Mouse (Mus musculus) adrenal gland, adult 18-20 months (tissue): ENCODE measurements around the gene Uba2. TPM values are rescaled to one million over a fixed set of nuclear protein-coding genes. Genes with fewer than 3 reads are reported as not detected.

Source experiments
- DNase-seq, 2 experiments: peaks; one replicate each; pipeline ENCODE4 v3.0.0; 2021 to 2022; ENCODE audit warnings: low spot score in 2 of 2
- total RNA-seq, 2 experiments: library from RNA; stranded (reverse); gene quantifications; 1 replicate in 1 of 2; 2 replicates in 1 of 2; pipeline ENCODE4 v1.2.3; 2021

The Uba2 gene
- total RNA-seq, 2 experiments from 2014 or later, result 58.7 to 62.7 TPM

DNA sequence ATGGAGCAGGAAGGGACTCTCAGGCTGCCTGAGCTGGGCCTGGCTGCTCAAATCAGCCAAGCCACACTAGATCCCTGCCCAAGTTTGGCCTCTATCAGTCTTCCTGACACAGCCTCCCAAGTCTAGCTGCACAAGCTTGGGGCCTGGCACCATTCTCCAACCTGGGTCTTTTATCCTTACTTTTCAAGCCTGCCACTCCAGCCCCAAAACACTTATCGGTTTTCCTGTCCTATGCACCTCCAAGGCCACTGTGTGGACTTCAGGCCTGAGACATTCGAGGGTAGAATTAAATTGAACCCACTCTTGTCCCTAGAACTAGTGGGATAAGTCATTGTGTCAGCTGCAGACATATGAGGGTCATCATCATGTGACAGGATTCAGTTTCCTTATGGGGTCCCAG is 69.4 kb downstream of the Uba2 start:
- DNase-seq, result peak in 1 of 2 experiments; percentile 7

DNA sequence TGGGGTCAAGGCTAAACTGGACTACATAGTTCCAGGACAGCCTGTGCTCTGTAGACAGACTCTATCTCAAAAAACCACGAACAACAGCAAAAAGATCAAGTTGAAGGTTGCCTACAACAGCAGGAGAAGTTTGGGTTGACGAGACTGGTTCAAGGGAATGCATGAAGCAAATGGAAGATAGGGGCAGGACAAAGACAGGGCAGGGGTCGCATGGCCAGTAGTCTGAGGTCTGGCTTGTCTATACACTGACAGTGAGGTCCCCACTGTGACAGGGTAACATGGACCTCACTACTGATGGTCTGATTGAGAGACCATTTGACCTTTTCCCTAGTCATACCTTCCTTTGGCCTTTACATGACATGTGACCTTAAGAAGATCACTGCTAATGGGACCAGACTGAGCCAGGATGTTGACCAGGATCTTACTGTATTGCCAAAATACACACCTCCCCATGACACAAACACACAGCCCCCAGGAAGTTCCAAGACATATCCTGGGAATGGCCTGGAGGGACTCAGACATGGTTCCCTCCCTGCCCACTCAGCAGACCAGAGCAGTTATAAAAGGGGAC is 74.4 kb downstream of the Uba2 start, which contains the start of gene Scgb1b30:
Gene Scgb1b30, plus strand, starts transcription at position 521 of the 571 bp plus-strand sequence.
- DNase-seq, result no peak

Other genes with a start within 250 kb of the Uba2 start
- not detected for gene Scgb2b26, start 224.6 kb downstream of the Uba2 start, total RNA-seq
- gene Scgb2b27, start 155.7 kb downstream of the Uba2 start, total RNA-seq, result not detected
- not detected for gene Scgb1b27, start 148.1 kb downstream of the Uba2 start, total RNA-seq
- gene Scgb1b30, start 74.2 kb downstream of the Uba2 start, total RNA-seq, result not detected
- 10 to 100 TPM; 17.8 to 22.0 TPM for gene Wtip, start 36.3 kb downstream of the Uba2 start, total RNA-seq
- gene Pdcd2l, start 27.1 kb upstream of the Uba2 start, total RNA-seq, result 10 to 100 TPM; 17.5 to 19.1 TPM
- gene Gpi1, start 60.7 kb upstream of the Uba2 start, total RNA-seq, result 100 to 1,000 TPM; 397 to 651 TPM
- not detected for gene Gm6096, start 81.4 kb upstream of the Uba2 start, total RNA-seq
- gene 4931406P16Rik, start 144.0 kb upstream of the Uba2 start, total RNA-seq, result 10 to 100 TPM; 54.7 to 57.1 TPM
- gene Lsm14a, start 223.7 kb upstream of the Uba2 start, total RNA-seq, result 100 to 1,000 TPM in 1 of 2 experiments, 10 to 100 TPM in 1; 94.9 to 101 TPM